Mouse (Mus musculus) hindbrain, embryonic 14.5 days (tissue): Measurements from ENCODE around the gene Fas. TPM values are rescaled to one million over a fixed set of nuclear protein-coding genes. Genes with fewer than 3 reads are reported as not detected.

Source experiments
- ATAC-seq: fragments of 200-750 bp; cut with Nextera tagmentation; 2 replicates; pipeline ENCODE4 v1.8.0; 2017; ENCODE audit warnings: moderate number of reproducible peaks, mild to moderate bottlenecking, moderate TSS enrichment, moderate library complexity; ENCODE audit not compliant: low FRiP score
- DNase-seq: peaks from one replicate; pipeline ENCODE4 v3.0.0-alpha.2; 2015; ENCODE audit warnings: low spot score
- H3K27ac ChIP-seq: fragments of 300-500 bp; sonication (generic); 2 replicates; pipeline ENCODE4 v1.5.1; 2014; ENCODE audit warnings: mild to moderate bottlenecking, moderate library complexity
- H3K27me3 ChIP-seq: fragments of 300-500 bp; sonication (generic); 2 replicates; pipeline ENCODE4 v1.6.1; 2014; ENCODE audit warnings: mild to moderate bottlenecking, low read length, mixed read lengths; ENCODE audit not compliant: control insufficient read depth, insufficient read depth
- H3K36me3 ChIP-seq: fragments of 300-500 bp; sonication (generic); replicated peaks from 2 replicates; pipeline ENCODE4 v1.6.1; 2014; ENCODE audit not compliant: control insufficient read depth, insufficient read depth
- H3K4me1 ChIP-seq: fragments of 300-500 bp; sonication (generic); replicated peaks from 2 replicates; pipeline ENCODE4 v1.6.1; 2014; ENCODE audit warnings: antibody characterized with exemption, low read length, mixed read lengths; ENCODE audit not compliant: control insufficient read depth, insufficient read depth
- H3K4me2 ChIP-seq: fragments of 300-500 bp; sonication (generic); replicated peaks from 2 replicates; pipeline ENCODE4 v1.6.1; 2014; ENCODE audit warnings: mild to moderate bottlenecking, moderate library complexity
- H3K4me3 ChIP-seq: fragments of 300-500 bp; sonication (generic); replicated peaks from 2 replicates; pipeline ENCODE4 v1.5.1; 2014; ENCODE audit warnings: mild to moderate bottlenecking, low read length
- H3K9ac ChIP-seq: fragments of 300-500 bp; sonication (generic); 2 replicates; pipeline ENCODE4 v1.6.1; 2014
- H3K9me3 ChIP-seq: fragments of 300-500 bp; sonication (generic); 2 replicates; pipeline ENCODE4 v1.6.1; 2016; ENCODE audit warnings: low read length; ENCODE audit not compliant: control insufficient read depth
- WGBS: fragments of 180-500 bp; shearing (Covaris S2); extraction: QIAGEN DNeasy Blood & Tissue Kit; methylation state at CpG from one replicate; pipeline ENCODE4 v1.1.7; 2014; 5-methylcytosine and 5-hydroxymethylcytosine counted together
- polyA plus RNA-seq: library from polyadenylated mRNA; unstranded; fragments of >200 nt; fragmentation: Nextera tagmentation; extraction: Ambion mirVana; gene quantifications from 2 replicates; pipeline ENCODE4 v1.2.1, GENCODE M21; 2014

Fas gene
- 1.3 and 1.5 TPM in 2 replicates for polyA plus RNA-seq

DNA sequence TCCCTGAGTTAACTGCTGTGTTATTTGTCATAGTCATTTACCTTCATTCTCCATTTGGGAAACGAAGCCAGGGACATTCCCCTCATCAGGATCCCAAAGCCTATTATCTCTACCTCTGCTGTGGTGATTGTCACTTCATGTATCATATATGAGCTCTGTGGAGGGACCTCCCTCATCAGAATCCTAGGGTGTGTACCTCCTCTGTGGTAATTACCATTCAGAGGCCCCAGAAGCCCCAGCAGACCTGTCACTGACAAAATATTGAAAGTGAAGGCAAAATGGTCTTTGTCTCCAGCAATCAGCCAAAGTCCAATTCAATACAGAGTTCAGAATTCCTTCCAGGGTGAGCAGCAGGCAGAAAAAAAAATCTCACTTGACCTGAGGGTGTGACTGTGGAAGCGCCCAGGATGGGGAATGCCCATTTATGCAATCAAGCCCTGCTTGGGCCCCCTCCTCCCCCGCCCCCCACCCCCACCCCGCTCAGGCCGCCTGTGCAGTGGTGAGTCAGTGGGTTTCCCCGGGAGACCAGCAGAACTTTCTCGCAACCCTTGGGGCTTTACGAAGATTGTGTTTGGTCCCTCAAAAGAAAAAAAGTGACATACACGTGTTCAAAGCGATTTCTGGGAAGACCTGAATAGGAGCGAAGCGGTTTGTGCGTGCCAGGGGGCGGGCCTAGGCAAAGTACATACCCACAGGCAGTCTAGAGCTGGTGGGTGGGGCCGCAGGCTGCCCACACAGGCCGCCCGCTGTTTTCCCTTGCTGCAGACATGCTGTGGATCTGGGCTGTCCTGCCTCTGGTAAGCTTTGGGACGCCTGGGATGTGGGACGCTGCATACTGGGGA is at the start of gene Fas:
Gene Fas (plus strand): TSS at position 719 of the 842 bp plus-strand sequence.
- peak; percentile 89 for ATAC-seq
- DNase-seq: peak; percentile 52
- Histone ChIP-seq H3K4me2 (peak within 1 kb of the TSS; percentile 71), H3K4me3 (peak within 1 kb of the TSS; percentile 30), H3K36me3 (no peaks in the 10 kb centered on the region), H3K9ac (0 out of 2 replicates have a peak within 1 kb of the TSS, but pooled peaks have one; percentile 7), H3K27ac (no peak within 1 kb of the TSS), H3K4me1 (0 out of 2 replicates have a peak, but pooled peaks cover 9% of the 10 kb centered on the region), H3K9me3 (no peaks in the 10 kb centered on the region), H3K27me3 (no peaks in the 10 kb centered on the region)
- WGBS: 4% methylated on average over 18 of the region's 19 CpGs

DNA sequence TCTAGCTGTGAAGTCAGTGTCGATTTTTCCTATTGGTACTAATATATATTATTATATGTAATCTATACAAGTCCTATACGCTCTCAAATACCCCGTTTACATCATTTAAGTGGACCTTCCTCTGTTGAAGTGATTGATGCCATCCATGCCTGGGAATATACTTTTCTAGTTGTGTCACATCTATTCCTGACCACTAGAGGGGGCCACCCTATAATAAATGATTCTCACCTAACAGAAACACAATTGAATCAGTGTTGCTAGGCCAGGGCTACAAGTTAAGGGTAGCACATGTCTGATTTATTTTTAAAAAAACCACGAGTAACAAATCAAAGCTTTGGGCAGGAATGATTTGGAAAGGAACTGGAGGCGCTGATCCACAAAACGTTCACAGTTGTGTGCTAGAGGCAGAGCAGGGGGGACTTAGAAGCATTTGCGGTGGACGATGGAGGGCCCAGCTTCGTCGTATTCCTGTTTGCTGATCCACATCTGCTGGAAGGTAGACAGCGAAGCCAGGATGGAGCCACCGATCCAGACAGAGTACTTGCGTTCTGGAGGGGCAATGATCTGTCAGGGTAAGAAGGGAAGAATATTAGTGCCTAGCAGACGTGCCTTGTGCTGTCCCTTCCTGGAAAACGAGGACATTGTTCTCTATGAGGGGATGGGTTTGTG is 49.1 kb upstream of the Fas start:
- no peak overlapping the region for H3K9ac ChIP-seq
- H3K9me3 ChIP-seq: no peaks in the 10 kb centered on the region
- DNase-seq (peak; percentile 62), ATAC-seq (no peak)
- no peaks in the 10 kb centered on the region; the same call in none of the 2 replicates for H3K36me3 ChIP-seq
- no peaks in the 10 kb centered on the region for H3K27me3 ChIP-seq
- H3K27ac ChIP-seq: no peak overlapping the region
- H3K4me3 ChIP-seq: no peak overlapping the region
- no peaks in the 10 kb centered on the region for H3K4me1 ChIP-seq
- no peak overlapping the region for H3K4me2 ChIP-seq
- WGBS: 69% methylated on average over 15 of the region's 15 CpGs

DNA sequence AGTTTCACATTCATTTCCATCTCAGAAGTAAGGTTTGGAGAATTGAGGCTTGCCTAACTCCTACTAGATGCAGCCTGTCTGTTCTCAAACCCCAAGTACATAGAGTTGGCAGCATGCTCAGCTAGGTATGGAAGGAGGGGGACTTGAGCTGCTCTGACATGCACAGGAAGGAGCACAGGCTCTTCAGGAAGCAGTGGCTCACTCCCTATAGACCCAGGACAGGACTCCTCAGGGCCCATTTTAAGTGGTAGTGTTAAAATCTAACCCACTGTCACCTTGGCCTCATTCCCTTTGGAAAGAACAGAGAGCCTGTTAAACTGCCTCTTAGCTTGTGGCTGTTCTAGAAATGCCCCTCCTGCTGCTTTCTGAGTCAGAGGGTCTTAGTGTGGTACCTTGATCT is 47.5 kb upstream of the Fas start:
- no peaks in the 10 kb centered on the region; the same call in 1 of the 2 replicates for H3K36me3 ChIP-seq
- no peak overlapping the region for H3K4me3 ChIP-seq
- no peak for DNase-seq

DNA sequence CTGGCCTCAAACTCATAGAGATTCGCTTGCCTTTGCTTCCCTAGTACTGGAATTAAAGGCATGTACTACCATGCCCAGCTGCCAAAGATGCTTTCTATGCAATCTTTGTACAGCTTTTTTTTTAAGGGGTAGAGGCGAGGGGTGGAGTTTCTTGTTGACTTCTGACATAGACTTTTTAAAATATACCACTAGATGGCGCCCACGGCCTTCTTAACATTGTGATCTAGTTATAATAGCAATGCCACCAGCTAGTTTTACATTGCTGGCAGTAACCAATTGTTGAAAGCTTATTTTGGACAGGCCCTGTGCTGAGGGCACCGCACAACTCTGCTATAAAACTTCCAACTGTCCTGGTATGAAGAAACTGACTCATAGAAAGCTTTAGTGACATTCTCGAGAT is 46.4 kb upstream of the Fas start:
- H3K9me3 ChIP-seq: no peaks in the 10 kb centered on the region
- H3K4me2 ChIP-seq: no peak overlapping the region
- no peak overlapping the region for H3K4me3 ChIP-seq
- 17% methylated on average over 6 of the region's 6 CpGs for WGBS
- no peaks in the 10 kb centered on the region; the same call in 1 of the 2 replicates for H3K36me3 ChIP-seq
- no peaks in the 10 kb centered on the region for H3K27me3 ChIP-seq
- no peak overlapping the region for H3K27ac ChIP-seq
- DNase-seq (peak; percentile 94), ATAC-seq (peak; percentile 78; the same call in 1 of the 2 replicates)
- no peaks in the 10 kb centered on the region for H3K4me1 ChIP-seq
- H3K9ac ChIP-seq: no peak overlapping the region

More for the DNA sequence above, 47.5 kb upstream of the Fas start:
- Histone ChIP-seq H3K4me1 (no peaks in the 10 kb centered on the region), H3K27ac (no peak overlapping the region), H3K9me3 (no peaks in the 10 kb centered on the region), H3K9ac (no peak overlapping the region), H3K27me3 (no peaks in the 10 kb centered on the region), H3K4me2 (no peak overlapping the region)
- ATAC-seq: no peak

DNA sequence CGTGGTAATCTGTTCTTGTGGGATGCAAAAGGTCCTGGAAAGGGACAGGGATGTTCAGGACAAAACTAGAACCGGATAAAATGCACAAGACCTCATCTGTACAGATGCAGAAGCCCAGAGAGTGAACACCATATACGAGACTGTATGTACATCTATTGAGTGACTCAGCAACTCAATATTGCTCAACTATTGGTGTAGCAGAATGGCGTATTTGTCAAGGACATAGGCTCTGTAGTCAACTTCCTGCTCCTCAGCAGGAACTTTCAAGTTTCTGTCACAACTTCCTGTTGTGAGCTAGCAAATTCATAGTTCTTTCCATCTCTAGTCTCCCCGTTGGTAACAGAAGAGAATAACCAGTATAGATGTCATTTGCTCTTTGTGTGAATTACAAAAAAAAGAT is 41.9 kb upstream of the Fas start:
- no peak overlapping the region for H3K4me2 ChIP-seq
- no peak overlapping the region for H3K9ac ChIP-seq
- H3K4me1 ChIP-seq: no peaks in the 10 kb centered on the region
- ATAC-seq (no peak), DNase-seq (no peak)
- no peaks in the 10 kb centered on the region for H3K36me3 ChIP-seq
- no peaks in the 10 kb centered on the region for H3K9me3 ChIP-seq
- WGBS: 82% methylated on average over 5 of the region's 5 CpGs
- no peak overlapping the region for H3K27ac ChIP-seq
- H3K4me3 ChIP-seq: no peak overlapping the region
- no peaks in the 10 kb centered on the region for H3K27me3 ChIP-seq

DNA sequence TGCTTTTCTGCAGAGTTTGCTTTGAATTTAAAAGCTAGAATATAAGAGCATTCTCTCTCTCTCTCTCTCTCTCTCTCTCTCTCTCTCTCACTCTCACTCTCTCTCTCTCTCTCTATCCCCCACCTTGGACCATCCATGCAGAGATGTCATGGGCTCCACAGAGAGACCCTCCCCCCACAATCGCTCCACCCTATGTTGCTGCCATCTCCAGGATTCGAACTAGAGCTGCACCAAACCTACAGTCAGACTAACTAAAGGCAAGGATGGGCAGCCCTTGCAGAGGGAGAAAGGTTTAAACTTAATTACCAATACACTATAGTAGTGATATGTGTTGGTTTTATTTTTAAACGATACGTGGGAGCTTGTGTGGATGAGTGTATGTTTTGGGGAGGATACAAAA is 39.8 kb upstream of the Fas start:
- H3K4me2 ChIP-seq: no peak overlapping the region
- WGBS: 79% methylated on average over 4 of the region's 4 CpGs
- DNase-seq (no peak), ATAC-seq (no peak)
- no peaks in the 10 kb centered on the region for H3K9me3 ChIP-seq
- no peaks in the 10 kb centered on the region for H3K36me3 ChIP-seq
- no peak overlapping the region for H3K4me3 ChIP-seq
- no peaks in the 10 kb centered on the region for H3K4me1 ChIP-seq
- no peak overlapping the region for H3K27ac ChIP-seq
- no peaks in the 10 kb centered on the region for H3K27me3 ChIP-seq
- H3K9ac ChIP-seq: no peak overlapping the region

DNA sequence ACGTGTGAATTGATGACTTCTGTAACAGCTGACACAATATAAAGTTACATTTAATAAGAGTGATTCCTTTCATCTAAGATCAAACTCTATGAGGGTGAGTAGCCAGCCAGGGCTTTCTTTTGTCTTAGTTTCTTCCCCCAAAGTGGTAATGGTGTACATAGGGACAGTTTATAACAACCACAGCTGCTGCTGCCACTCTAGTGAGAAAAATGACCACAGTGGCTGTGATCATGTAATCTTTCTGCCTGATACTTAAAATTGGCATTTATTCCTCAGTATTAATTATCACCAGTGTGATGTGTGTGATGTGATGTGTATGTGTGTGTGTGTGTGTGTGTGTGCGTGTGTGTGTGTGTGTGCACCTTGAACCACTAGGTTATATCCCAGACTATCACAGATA is 38.6 kb upstream of the Fas start:
- DNase-seq (no peak), ATAC-seq (no peak)
- Histone ChIP-seq H3K4me2 (no peak overlapping the region), H3K27me3 (no peaks in the 10 kb centered on the region), H3K27ac (no peak overlapping the region), H3K4me3 (no peak overlapping the region), H3K9me3 (no peaks in the 10 kb centered on the region), H3K4me1 (no peaks in the 10 kb centered on the region), H3K36me3 (no peaks in the 10 kb centered on the region), H3K9ac (no peak overlapping the region)
- 87% methylated on average over 2 of the region's 2 CpGs for WGBS

DNA sequence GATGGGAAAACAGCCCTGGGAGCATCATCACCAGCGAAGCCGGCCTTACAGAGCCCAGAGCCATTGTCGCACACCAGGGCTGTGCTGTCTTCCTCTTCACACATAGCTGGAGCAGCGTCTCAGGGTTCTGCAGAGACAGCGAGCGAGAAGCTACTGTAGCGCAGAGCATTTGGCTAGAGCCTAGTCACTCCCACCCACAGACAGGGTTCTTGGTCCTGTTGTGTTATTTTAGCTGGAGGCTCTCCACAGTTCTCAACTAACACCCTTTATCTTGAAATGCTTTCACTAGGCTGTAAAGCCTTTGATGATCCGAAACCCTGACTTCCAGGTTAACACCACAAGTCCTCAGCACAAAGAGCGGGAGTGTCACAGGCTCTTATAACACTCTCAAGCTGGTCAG is 38.0 kb upstream of the Fas start:
- Histone ChIP-seq H3K4me1 (no peaks in the 10 kb centered on the region), H3K9me3 (no peaks in the 10 kb centered on the region), H3K4me3 (no peak overlapping the region), H3K27me3 (no peaks in the 10 kb centered on the region), H3K27ac (no peak overlapping the region), H3K4me2 (no peak overlapping the region), H3K36me3 (no peaks in the 10 kb centered on the region), H3K9ac (no peak overlapping the region)
- WGBS: 86% methylated on average over 9 of the region's 9 CpGs
- ATAC-seq: no peak
- DNase-seq: no peak

DNA sequence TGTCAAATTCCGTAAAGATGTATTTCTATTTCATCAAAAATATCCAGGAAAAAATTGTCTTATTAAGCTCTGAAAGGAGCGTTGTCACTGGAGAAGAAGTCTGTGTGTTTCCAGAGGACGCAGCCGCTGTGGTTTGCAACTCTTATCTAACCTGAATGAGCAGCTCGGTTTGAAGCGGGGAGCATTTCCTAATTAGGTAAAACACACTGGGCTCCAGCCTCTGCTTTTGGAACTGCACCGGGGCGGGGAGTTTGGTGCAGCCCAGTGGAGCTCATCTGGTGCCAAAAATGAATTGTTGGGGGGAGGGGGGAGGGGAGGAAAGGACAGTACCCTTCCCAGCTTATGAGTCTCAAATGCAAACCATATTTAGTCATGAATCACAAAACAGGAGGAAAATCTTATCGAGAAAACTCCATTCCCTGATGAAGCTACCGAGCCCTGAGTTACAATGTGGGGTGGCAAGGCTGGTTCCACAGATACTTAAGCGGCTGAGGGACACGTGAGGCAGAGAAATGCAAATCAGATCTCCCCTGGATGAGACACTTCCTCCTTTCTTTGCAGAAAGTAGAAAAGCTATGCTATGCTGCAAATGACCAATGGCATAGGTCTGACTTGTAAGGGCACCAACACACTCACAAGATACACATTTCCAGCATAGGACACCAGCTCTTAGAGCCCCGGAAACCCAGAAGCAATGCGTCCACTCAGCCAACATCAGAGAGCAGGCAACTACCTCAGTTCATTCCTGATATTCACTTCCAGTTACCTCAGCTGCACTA is 36.2 kb upstream of the Fas start:
- no peak overlapping the region for H3K4me3 ChIP-seq
- no peak overlapping the region for H3K4me2 ChIP-seq
- H3K27me3 ChIP-seq: no peaks in the 10 kb centered on the region
- H3K9ac ChIP-seq: no peak overlapping the region
- ATAC-seq (no peak), DNase-seq (no peak)
- H3K27ac ChIP-seq: no peak overlapping the region
- H3K36me3 ChIP-seq: no peaks in the 10 kb centered on the region
- H3K4me1 ChIP-seq: no peaks in the 10 kb centered on the region
- H3K9me3 ChIP-seq: no peaks in the 10 kb centered on the region
- WGBS: 60% methylated on average over 14 of the region's 14 CpGs
